Comparison of ENCODE assay signal across 11 mouse cellular contexts in genomic region chr5:66082229-66082572, GRCm38 (mm10).
A peak's percentile ranks its signal among the peaks of the same experiment; 100 is the strongest.
DNase-seq lines count a peak whose midpoint lies in the region; ATAC-seq and TF ChIP-seq lines count a peak whose summit lies in the region.
"Had no signal": no experiment of that assay in that cellular context is flagged by ENCODE, and none has a peak within 500 bp of the region (broad histone marks: within the 10 kb centered on the region; RNA-seq: fewer than 3 reads in every experiment).

No protein-coding gene starts in this region.

- no peaks in the 10 kb centered on the region for H3K9me3 ChIP-seq in limb, embryonic 15.5 days
- no peaks in the 10 kb centered on the region for H3K9me3 ChIP-seq in limb, embryonic 10.5 days (replicated peaks)
- no peaks in the 10 kb centered on the region for H3K9me3 ChIP-seq in liver, embryonic 14.5 days (ENCODE audit: control insufficient read depth, low read length)
- H3K9me3 ChIP-seq in stomach, embryonic 15.5 days, result no peaks in the 10 kb centered on the region
- H3K9me3 ChIP-seq in hindbrain, embryonic 11.5 days (ENCODE audit: control insufficient read depth, low read length), result no peaks in the 10 kb centered on the region
- H3K9me3 ChIP-seq in hindbrain, embryonic 14.5 days (ENCODE audit: control insufficient read depth, low read length), result no peaks in the 10 kb centered on the region
- H3K9me3 ChIP-seq: embryonic facial prominence, embryonic 13.5 days had no signal

- H3K27me3 ChIP-seq in limb, embryonic 15.5 days, result no peaks in the 10 kb centered on the region
- H3K27me3 ChIP-seq in limb, embryonic 10.5 days (ENCODE audit: low read depth, poor library complexity, severe bottlenecking), result no peaks in the 10 kb centered on the region
- H3K27me3 ChIP-seq in liver, embryonic 14.5 days (ENCODE audit: control insufficient read depth, insufficient read depth, low read length), result no peaks in the 10 kb centered on the region
- H3K27me3 ChIP-seq in stomach, embryonic 15.5 days (replicated peaks), result no peaks in the 10 kb centered on the region
- no peaks in the 10 kb centered on the region for H3K27me3 ChIP-seq in hindbrain, embryonic 11.5 days (ENCODE audit: control insufficient read depth, insufficient read depth, low read length)
- no peaks in the 10 kb centered on the region for H3K27me3 ChIP-seq in hindbrain, embryonic 14.5 days (ENCODE audit: control insufficient read depth, insufficient read depth, low read length)
- H3K27me3 ChIP-seq: embryonic facial prominence, embryonic 13.5 days had no signal

- H3K4me1 ChIP-seq in limb, embryonic 15.5 days, result peaks cover 11% of the 10 kb centered on the region; the same call in 1 of the 2 replicates
- peaks cover 9% of the 10 kb centered on the region; the same call in 1 of the 2 replicates for H3K4me1 ChIP-seq in limb, embryonic 10.5 days
- peaks cover 0 to 3% of the 10 kb centered on the region in 2 experiments; a peak in 2 of 4 replicates for H3K4me1 ChIP-seq in liver, embryonic 14.5 days (replicated peaks; ENCODE audit: control insufficient read depth in 2 of 2, insufficient read depth in 2 of 2, low read length in 1 of 2)
- H3K4me1 ChIP-seq in stomach, embryonic 15.5 days, result peaks cover 8% of the 10 kb centered on the region; the same call in 1 of the 2 replicates
- no peaks in the 10 kb centered on the region for H3K4me1 ChIP-seq in hindbrain, embryonic 11.5 days (replicated peaks; ENCODE audit: control insufficient read depth, insufficient read depth, low read length)
- no peaks in the 10 kb centered on the region for H3K4me1 ChIP-seq in hindbrain, embryonic 14.5 days (replicated peaks; ENCODE audit: control insufficient read depth, insufficient read depth, low read length)

- TF ChIP-seq EP300 in liver, embryonic 14.5 days (IDR thresholded peaks at IDR 0.05; ENCODE audit: low read depth), result no peak

- WGBS in limb, embryonic 15.5 days, result 70% methylated on average over 11 of the region's 11 CpGs
- 77% methylated on average over 11 of the region's 11 CpGs for WGBS in limb, embryonic 10.5 days
- 55% methylated on average over 11 of the region's 11 CpGs for WGBS in liver, embryonic 14.5 days (ENCODE audit: insufficient replicate concordance)
- WGBS in stomach, embryonic 15.5 days, result 52% methylated on average over 11 of the region's 11 CpGs
- 68% methylated on average over 11 of the region's 11 CpGs for WGBS in hindbrain, embryonic 11.5 days
- whole genome bisulfite sequencing in hindbrain, embryonic 14.5 days, result 73% methylated on average over 11 of the region's 11 CpGs

- no peak overlapping the region for H3K4me2 ChIP-seq in limb, embryonic 15.5 days
- peak overlapping the region; percentile 39; the same call in 1 of the 2 replicates for H3K4me2 ChIP-seq in liver, embryonic 14.5 days (ENCODE audit: low read depth)
- peak overlapping the region; percentile 44 for H3K4me2 ChIP-seq in stomach, embryonic 15.5 days
- H3K4me2 ChIP-seq in hindbrain, embryonic 11.5 days (replicated peaks; ENCODE audit: low read depth, low read length), result no peak overlapping the region
- no peak overlapping the region for H3K4me2 ChIP-seq in hindbrain, embryonic 14.5 days (replicated peaks)
- H3K4me2 ChIP-seq: midbrain, embryonic 11.5 days had no signal

- H3K27ac ChIP-seq in limb, embryonic 15.5 days, result 0 out of 2 replicates have a peak overlapping the region, but pooled peaks have one; percentile 17
- no peak overlapping the region for H3K27ac ChIP-seq in limb, embryonic 10.5 days
- H3K27ac ChIP-seq in liver, embryonic 14.5 days, result no peak overlapping the region
- H3K27ac ChIP-seq in stomach, embryonic 15.5 days, result peak overlapping the region; percentile 94
- H3K27ac ChIP-seq in hindbrain, embryonic 11.5 days (ENCODE audit: low read depth, low read length), result no peak overlapping the region
- no peak overlapping the region for H3K27ac ChIP-seq in hindbrain, embryonic 14.5 days

- no peak overlapping the region for H3K4me3 ChIP-seq in limb, embryonic 15.5 days
- no peak overlapping the region for H3K4me3 ChIP-seq in limb, embryonic 10.5 days
- H3K4me3 ChIP-seq in liver, embryonic 14.5 days (ENCODE audit: insufficient read depth in 1 of 2, low read depth in 2 of 2, low read length in 2 of 2), result no peak overlapping the region
- H3K4me3 ChIP-seq in stomach, embryonic 15.5 days (replicated peaks), result peak overlapping the region; percentile 14; the same call in 1 of the 2 replicates
- H3K4me3 ChIP-seq in hindbrain, embryonic 11.5 days (ENCODE audit: low read depth, low read length), result no peak overlapping the region
- no peak overlapping the region for H3K4me3 ChIP-seq in hindbrain, embryonic 14.5 days (replicated peaks; ENCODE audit: low read length)
- H3K4me3 ChIP-seq: embryonic facial prominence, embryonic 13.5 days had no signal

- no peak for TF ChIP-seq CTCF in liver, embryonic 14.5 days (IDR thresholded peaks at IDR 0.05; ENCODE audit: low read depth)

- no peak overlapping the region for H3K9ac ChIP-seq in limb, embryonic 15.5 days
- H3K9ac ChIP-seq in liver, embryonic 14.5 days (replicated peaks), result no peak overlapping the region
- H3K9ac ChIP-seq in stomach, embryonic 15.5 days, result no peak overlapping the region
- H3K9ac ChIP-seq in hindbrain, embryonic 11.5 days (ENCODE audit: low read depth, low read length), result no peak overlapping the region
- no peak overlapping the region for H3K9ac ChIP-seq in hindbrain, embryonic 14.5 days
- H3K9ac ChIP-seq: embryonic facial prominence, embryonic 13.5 days had no signal

- DNase-seq in limb, embryonic 10.5 days (ENCODE audit: low spot score), result no peak
- DNase-seq in kidney, adult 18-20 months, result peak; percentile 64
- DNase-seq in liver, embryonic 14.5 days (ENCODE audit: low read depth in 3 of 3, low spot score in 3 of 3), result no peak
- no peak for DNase-seq in hindbrain, embryonic 11.5 days (ENCODE audit: low spot score)
- DNase-seq in heart, postnatal 4 days, result no peak
- no peak for DNase-seq in hindbrain, embryonic 14.5 days (ENCODE audit: low spot score)
- DNase-seq: layer of hippocampus, adult 9-11 months had no signal

- ATAC-seq in limb, embryonic 15.5 days (ENCODE audit: insufficient number of reproducible peaks, low FRiP score, low TSS enrichment, low read depth), result no peak
- ATAC-seq in liver, embryonic 14.5 days (ENCODE audit: insufficient read depth), result peak; percentile 69; the same call in 1 of the 2 replicates
- peak; percentile 78 for ATAC-seq in stomach, embryonic 15.5 days (ENCODE audit: insufficient read depth, low FRiP score, low read depth)
- no peak for ATAC-seq in hindbrain, embryonic 11.5 days (ENCODE audit: low FRiP score)
- no peak for ATAC-seq in hindbrain, embryonic 14.5 days (ENCODE audit: low FRiP score)

- no peaks in the 10 kb centered on the region for H3K36me3 ChIP-seq in limb, embryonic 15.5 days
- H3K36me3 ChIP-seq in limb, embryonic 10.5 days, result no peaks in the 10 kb centered on the region
- H3K36me3 ChIP-seq in liver, embryonic 14.5 days (replicated peaks; ENCODE audit: control insufficient read depth, insufficient read depth, low read depth), result no peaks in the 10 kb centered on the region
- H3K36me3 ChIP-seq in stomach, embryonic 15.5 days, result no peaks in the 10 kb centered on the region
- no peaks in the 10 kb centered on the region for H3K36me3 ChIP-seq in hindbrain, embryonic 11.5 days (ENCODE audit: control insufficient read depth, insufficient read depth, low read length)
- no peaks in the 10 kb centered on the region for H3K36me3 ChIP-seq in hindbrain, embryonic 14.5 days (replicated peaks; ENCODE audit: control insufficient read depth, insufficient read depth)
- H3K36me3 ChIP-seq: embryonic facial prominence, embryonic 13.5 days had no signal

Comparison
In these comparisons a context has a peak if more than half of its experiments do, and no peak if none do; other contexts are left out.
1. H3K27ac ChIP-seq: peak in limb, embryonic 15.5 days (single experiment) and stomach, embryonic 15.5 days (single experiment); none in limb, embryonic 10.5 days (single experiment), liver, embryonic 14.5 days (single experiment), hindbrain, embryonic 11.5 days (single experiment) and hindbrain, embryonic 14.5 days (single experiment).
2. ATAC-seq: peak in liver, embryonic 14.5 days (single experiment) and stomach, embryonic 15.5 days (single experiment); none in limb, embryonic 15.5 days (single experiment), hindbrain, embryonic 11.5 days (single experiment) and hindbrain, embryonic 14.5 days (single experiment).
3. H3K4me2 ChIP-seq: peak in liver, embryonic 14.5 days (single experiment) and stomach, embryonic 15.5 days (single experiment); none in limb, embryonic 15.5 days (single experiment), hindbrain, embryonic 11.5 days (single experiment) and hindbrain, embryonic 14.5 days (single experiment).